Mouse (Mus musculus) embryonic fibroblast, embryonic 13.5 days (primary cell): ENCODE data around the gene Hkdc1. TPM values are rescaled to one million over a fixed set of nuclear protein-coding genes. Genes with fewer than 3 reads are reported as not detected.
"Not testable (repeated sequence)": the region's sequence is repeated elsewhere in the genome, so short reads cannot be mapped to it uniquely, and the experiment has no call there.

Experiments used
- H3K27ac ChIP-seq: 2 replicates; pipeline ENCODE4 v1.5.1; 2012; ENCODE audit warnings: low read length, control low read depth, inconsistent platforms; ENCODE audit not compliant: insufficient read depth
- H3K4me1 ChIP-seq: 2 replicates; pipeline ENCODE4 v1.6.1; 2011; ENCODE audit warnings: low read length; ENCODE audit not compliant: control insufficient read depth, insufficient read depth
- H3K4me3 ChIP-seq: 2 replicates; pipeline ENCODE4 v1.5.1; 2011; ENCODE audit warnings: mild to moderate bottlenecking, control low read depth, low read length; ENCODE audit not compliant: insufficient read depth
- CTCF ChIP-seq: IDR thresholded peaks from 2 replicates; pipeline ENCODE4 v1.5.1; 2011; ENCODE audit warnings: mild to moderate bottlenecking, control low read depth, low read length, moderate library complexity, borderline replicate concordance; ENCODE audit not compliant: insufficient read depth
- POLR2A ChIP-seq: IDR thresholded peaks from 2 replicates; pipeline ENCODE4 v1.6.1; 2011; ENCODE audit warnings: low read depth, mild to moderate bottlenecking, control low read depth, low read length, moderate library complexity
- polyA plus RNA-seq: library from polyadenylated mRNA; stranded (reverse); fragments of >200 nt; gene quantifications from 2 replicates; pipeline ENCODE4 v1.2.4, GENCODE M21; 2011; ENCODE audit warnings: low read depth; ENCODE audit not compliant: missing spikeins, insufficient read length

Hkdc1 gene
- polyA plus RNA-seq = not detected in 2 replicates

GRCm38 (mm10) chr10:62422255-62422654 lies at the start of gene Hkdc1:
Gene Hkdc1, minus strand, starts transcription at chr10:62422491.
- no peak within 1 kb of the TSS for H3K27ac ChIP-seq
- TF ChIP-seq POLR2A = no peak
- TF ChIP-seq CTCF = no peak

GRCm38 (mm10) chr10:62471105-62471504 lies 48.8 kb upstream of the Hkdc1 start:
- TF ChIP-seq POLR2A (no peak), CTCF (no peak)
- H3K27ac ChIP-seq = no peak overlapping the region
- no peak overlapping the region for H3K4me3 ChIP-seq
- no peaks in the 10 kb centered on the region; the same call in 1 of the 2 replicates for H3K4me1 ChIP-seq

More at GRCm38 (mm10) chr10:62422255-62422654, at the start of gene Hkdc1:
- H3K4me3 ChIP-seq = no peak within 1 kb of the TSS
- no peaks in the 10 kb centered on the region for H3K4me1 ChIP-seq

- no peak for TF ChIP-seq CTCF
- TF ChIP-seq POLR2A = no peak
- H3K4me3 ChIP-seq = no peak overlapping the region
- no peak overlapping the region for H3K27ac ChIP-seq
- H3K4me1 ChIP-seq = no peaks in the 10 kb centered on the region; the same call in 1 of the 2 replicates
These were observed 47.4 kb upstream of the Hkdc1 start for GRCm38 (mm10) chr10:62469736-62470135.

- Histone ChIP-seq H3K4me1 (peaks cover 8% of the 10 kb centered on the region), H3K4me3 (no peak overlapping the region), H3K27ac (no peak overlapping the region)
- TF ChIP-seq CTCF = no peak
These were observed 39.0 kb upstream of the Hkdc1 start for GRCm38 (mm10) chr10:62461321-62461720.

GRCm38 (mm10) chr10:62452001-62452400 lies 29.7 kb upstream of the Hkdc1 start:
- H3K27ac ChIP-seq, H3K4me1 ChIP-seq, H3K4me3 ChIP-seq: not testable (repeated sequence)

- TF ChIP-seq CTCF = no peak
- peak overlapping the region; percentile 99 for H3K4me3 ChIP-seq
These were observed 28.0 kb upstream of the Hkdc1 start for GRCm38 (mm10) chr10:62450280-62450640.

GRCm38 (mm10) chr10:62449364-62450279 lies 27.3 kb upstream of the Hkdc1 start, which contains the start of the genes 4930507D05Rik and Supv3l1:
Gene 4930507D05Rik, plus strand, starts transcription at chr10:62449489.
Gene Supv3l1, minus strand, starts transcription at chr10:62449738.
- TF ChIP-seq POLR2A (peak; percentile 69), CTCF (no peak)
- Histone ChIP-seq H3K4me1 (peaks cover 5% of the 10 kb centered on the region; the same call in 1 of the 2 replicates), H3K27ac (peak within 1 kb of the TSS; percentile 86), H3K4me3 (peak within 1 kb of the TSS; percentile 99)

More at GRCm38 (mm10) chr10:62450280-62450640, 28.0 kb upstream of the Hkdc1 start:
- peak overlapping the region; percentile 86 for H3K27ac ChIP-seq
- H3K4me1 ChIP-seq = peaks cover 5% of the 10 kb centered on the region; the same call in 1 of the 2 replicates

GRCm38 (mm10) chr10:62430427-62430826 lies 8.1 kb upstream of the Hkdc1 start:
- Histone ChIP-seq H3K4me3 (no peak overlapping the region), H3K27ac (no peak overlapping the region), H3K4me1 (no peaks in the 10 kb centered on the region)
- no peak for TF ChIP-seq CTCF
- TF ChIP-seq POLR2A = no peak

GRCm38 (mm10) chr10:62425081-62425871 lies 3.0 kb upstream of the Hkdc1 start:
- Histone ChIP-seq H3K27ac (no peak overlapping the region), H3K4me1 (no peaks in the 10 kb centered on the region), H3K4me3 (no peak overlapping the region)
- no peak for TF ChIP-seq POLR2A
- TF ChIP-seq CTCF = no peak

GRCm38 (mm10) chr10:62421127-62421526 lies 1.2 kb downstream of the Hkdc1 start:
- no peak overlapping the region for H3K27ac ChIP-seq
- H3K4me1 ChIP-seq = no peaks in the 10 kb centered on the region
- no peak for TF ChIP-seq POLR2A
- no peak for TF ChIP-seq CTCF
- no peak overlapping the region for H3K4me3 ChIP-seq
